Mouse (Mus musculus): ENCODE measurements around the gene Btnl2. TPM values are rescaled to one million over a fixed set of nuclear protein-coding genes. Genes with fewer than 3 reads are reported as not detected.
A peak's percentile ranks its signal among the peaks of the same experiment; 100 is the strongest.

Btnl2 gene
- polyA plus RNA-seq, 1 experiment from 2014 or later: not detected

- Histone ChIP-seq H3K4me2 (ENCODE audit: low read depth, low read length, severe bottlenecking) (no peak overlapping the region), H3K4me1 (replicated peaks; ENCODE audit: control insufficient read depth, insufficient read depth, low read length) (no peaks in the 10 kb centered on the region), H3K4me3 (ENCODE audit: low read depth, low read length) (no peak overlapping the region), H3K9ac (ENCODE audit: low read length) (no peak overlapping the region), H3K9me3 (ENCODE audit: control insufficient read depth, low read length) (no peaks in the 10 kb centered on the region), H3K36me3 (ENCODE audit: control insufficient read depth, insufficient read depth, low read length) (no peaks in the 10 kb centered on the region), H3K27me3 (ENCODE audit: control insufficient read depth, insufficient read depth, low read length) (no peaks in the 10 kb centered on the region), H3K27ac (ENCODE audit: low read depth, low read length) (no peak overlapping the region)
- ATAC-seq (replicated peaks; ENCODE audit: low FRiP score) (no peak), DNase-seq (ENCODE audit: low spot score) (peak; percentile 83)
- 40% methylated on average over 3 of the region's 3 CpGs for WGBS
Observed at GRCm38 (mm10) chr17:34313393-34313792, 41.2 kb upstream of the Btnl2 start.

DNA sequence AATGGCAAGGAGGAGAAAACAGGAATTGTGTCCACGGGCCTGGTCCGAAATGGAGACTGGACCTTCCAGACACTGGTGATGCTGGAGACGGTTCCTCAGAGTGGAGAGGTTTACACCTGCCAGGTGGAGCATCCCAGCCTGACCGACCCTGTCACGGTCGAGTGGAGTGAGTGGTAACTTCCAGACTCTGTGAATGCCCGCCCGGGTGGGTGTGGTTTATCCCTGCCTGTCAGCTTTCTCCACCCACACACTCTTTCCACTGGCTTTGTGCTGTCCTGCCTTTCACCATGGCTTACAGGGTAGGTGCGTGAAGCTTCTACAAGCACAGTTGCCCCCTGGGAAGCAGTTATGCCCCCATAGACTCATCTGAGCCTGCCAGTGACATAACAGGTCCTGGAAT, 40.3 kb upstream of the Btnl2 start:
- DNase-seq (ENCODE audit: low spot score): no peak
- no peak for ATAC-seq (replicated peaks; ENCODE audit: low FRiP score)
- 77% methylated on average over 9 of the region's 9 CpGs for WGBS
- Histone ChIP-seq H3K4me2 (ENCODE audit: low read depth, low read length, severe bottlenecking) (no peak overlapping the region), H3K27ac (ENCODE audit: low read depth, low read length) (no peak overlapping the region), H3K36me3 (ENCODE audit: control insufficient read depth, insufficient read depth, low read length) (no peaks in the 10 kb centered on the region), H3K9me3 (ENCODE audit: control insufficient read depth, low read length) (no peaks in the 10 kb centered on the region), H3K4me3 (ENCODE audit: low read depth, low read length) (no peak overlapping the region), H3K4me1 (replicated peaks; ENCODE audit: control insufficient read depth, insufficient read depth, low read length) (no peaks in the 10 kb centered on the region), H3K27me3 (ENCODE audit: control insufficient read depth, insufficient read depth, low read length) (no peaks in the 10 kb centered on the region), H3K9ac (ENCODE audit: low read length) (no peak overlapping the region)

GRCm38 (mm10) chr17:34315512-34315911, 39.1 kb upstream of the Btnl2 start:
- no peak overlapping the region for H3K27ac ChIP-seq (ENCODE audit: low read depth, low read length)
- 84% methylated on average over 1 of the region's 1 CpGs for WGBS
- ATAC-seq (replicated peaks; ENCODE audit: low FRiP score): no peak

DNA sequence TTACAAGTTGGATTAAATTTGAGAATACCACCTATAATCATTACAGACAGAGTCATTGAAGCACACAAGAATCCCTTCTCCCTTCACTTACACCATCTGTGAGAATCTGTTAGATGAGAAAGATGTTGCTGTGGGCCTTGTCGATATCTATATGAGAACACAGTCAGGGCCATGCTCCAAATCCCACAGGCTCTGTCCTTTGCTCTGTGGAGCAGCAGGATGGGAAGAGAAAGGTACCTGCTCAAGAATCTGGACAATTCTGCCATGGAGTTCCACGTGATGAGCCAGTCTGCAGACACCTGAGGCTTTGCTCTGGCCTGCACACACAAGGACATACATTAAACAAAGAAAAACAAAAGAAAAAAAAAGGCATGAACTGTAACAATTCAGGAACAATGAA, 37.9 kb upstream of the Btnl2 start:
- Histone ChIP-seq H3K36me3 (ENCODE audit: control insufficient read depth, insufficient read depth, low read length) (no peaks in the 10 kb centered on the region), H3K4me3 (ENCODE audit: low read depth, low read length) (no peak overlapping the region), H3K9me3 (ENCODE audit: control insufficient read depth, low read length) (no peaks in the 10 kb centered on the region), H3K9ac (ENCODE audit: low read length) (no peak overlapping the region), H3K4me1 (replicated peaks; ENCODE audit: control insufficient read depth, insufficient read depth, low read length) (no peaks in the 10 kb centered on the region), H3K27ac (ENCODE audit: low read depth, low read length) (no peak overlapping the region), H3K27me3 (ENCODE audit: control insufficient read depth, insufficient read depth, low read length) (no peaks in the 10 kb centered on the region), H3K4me2 (ENCODE audit: low read depth, low read length, severe bottlenecking) (no peak overlapping the region)
- DNase-seq (ENCODE audit: low spot score) (no peak), ATAC-seq (replicated peaks; ENCODE audit: low FRiP score) (no peak)
- WGBS: 66% methylated on average over 2 of the region's 2 CpGs

More at GRCm38 (mm10) chr17:34315512-34315911, 39.1 kb upstream of the Btnl2 start:
- no peak overlapping the region for H3K4me3 ChIP-seq (ENCODE audit: low read depth, low read length)
- H3K4me1 ChIP-seq (replicated peaks; ENCODE audit: control insufficient read depth, insufficient read depth, low read length): no peaks in the 10 kb centered on the region
- H3K9me3 ChIP-seq (ENCODE audit: control insufficient read depth, low read length): no peaks in the 10 kb centered on the region
- no peaks in the 10 kb centered on the region for H3K36me3 ChIP-seq (ENCODE audit: control insufficient read depth, insufficient read depth, low read length)
- no peak for DNase-seq (ENCODE audit: low spot score)
- no peak overlapping the region for H3K9ac ChIP-seq (ENCODE audit: low read length)
- no peak overlapping the region for H3K4me2 ChIP-seq (ENCODE audit: low read depth, low read length, severe bottlenecking)
- no peaks in the 10 kb centered on the region for H3K27me3 ChIP-seq (ENCODE audit: control insufficient read depth, insufficient read depth, low read length)

DNA sequence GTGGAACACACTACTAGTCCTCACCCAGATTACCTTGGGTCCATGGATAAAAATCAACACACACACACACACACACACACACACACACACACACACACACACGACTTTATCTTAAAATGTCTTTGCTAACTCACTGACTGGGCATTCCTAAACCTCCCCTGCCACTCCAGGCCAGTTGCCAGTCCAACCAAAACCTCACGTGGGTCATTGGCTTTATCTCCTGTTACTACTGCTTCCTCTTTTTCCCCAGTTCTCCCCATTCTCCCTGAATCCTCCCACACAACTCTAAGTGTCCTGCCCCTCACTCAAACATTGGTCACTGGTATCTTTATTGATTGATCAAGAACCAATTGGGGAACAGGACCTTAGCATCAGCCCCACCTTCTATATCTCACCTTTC, 37.3 kb upstream of the Btnl2 start:
- no peak overlapping the region for H3K9ac ChIP-seq (ENCODE audit: low read length)
- no peaks in the 10 kb centered on the region for H3K27me3 ChIP-seq (ENCODE audit: control insufficient read depth, insufficient read depth, low read length)
- H3K36me3 ChIP-seq (ENCODE audit: control insufficient read depth, insufficient read depth, low read length): no peaks in the 10 kb centered on the region
- H3K4me1 ChIP-seq (replicated peaks; ENCODE audit: control insufficient read depth, insufficient read depth, low read length): no peaks in the 10 kb centered on the region
- H3K9me3 ChIP-seq (ENCODE audit: control insufficient read depth, low read length): no peaks in the 10 kb centered on the region
- H3K4me2 ChIP-seq (ENCODE audit: low read depth, low read length, severe bottlenecking): no peak overlapping the region
- no peak overlapping the region for H3K27ac ChIP-seq (ENCODE audit: low read depth, low read length)
- no peak for ATAC-seq (replicated peaks; ENCODE audit: low FRiP score)
- DNase-seq (ENCODE audit: low spot score): no peak
- 48% methylated on average over 2 of the region's 2 CpGs for WGBS
- no peak overlapping the region for H3K4me3 ChIP-seq (ENCODE audit: low read depth, low read length)

DNA sequence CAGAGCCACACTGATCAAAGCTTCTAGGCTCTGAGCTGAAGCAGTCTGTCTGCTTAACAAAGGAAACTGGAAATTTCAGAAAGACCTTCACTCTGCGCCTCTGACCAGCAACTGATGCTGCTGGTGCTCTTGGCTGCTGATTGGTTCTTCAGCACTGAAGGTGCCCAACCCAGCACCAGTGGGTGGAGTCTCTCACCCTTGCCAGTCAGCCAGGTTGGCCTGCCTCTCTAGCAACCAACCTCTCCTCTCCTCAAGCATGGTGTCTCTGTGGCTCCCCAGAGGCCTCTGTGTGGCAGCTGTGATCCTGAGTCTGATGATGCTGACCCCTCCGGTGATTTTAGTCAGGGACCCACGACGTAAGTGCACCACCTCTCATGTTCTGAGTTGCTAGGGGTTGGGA, 29.2 kb upstream of the Btnl2 start, which contains the start of gene H2-Eb2:
H2-Eb2 (plus strand) TSS at position 230 of the 400 bp plus-strand sequence.
- DNase-seq (ENCODE audit: low spot score) (no peak), ATAC-seq (replicated peaks; ENCODE audit: low FRiP score) (no peak)
- Histone ChIP-seq H3K9me3 (ENCODE audit: control insufficient read depth, low read length) (no peaks in the 10 kb centered on the region), H3K36me3 (ENCODE audit: control insufficient read depth, insufficient read depth, low read length) (no peaks in the 10 kb centered on the region), H3K4me1 (replicated peaks; ENCODE audit: control insufficient read depth, insufficient read depth, low read length) (no peaks in the 10 kb centered on the region), H3K27me3 (ENCODE audit: control insufficient read depth, insufficient read depth, low read length) (no peaks in the 10 kb centered on the region), H3K27ac (ENCODE audit: low read depth, low read length) (no peak within 1 kb of the TSS), H3K4me3 (ENCODE audit: low read depth, low read length) (no peak within 1 kb of the TSS), H3K9ac (ENCODE audit: low read length) (no peak within 1 kb of the TSS), H3K4me2 (ENCODE audit: low read depth, low read length, severe bottlenecking) (no peak within 1 kb of the TSS)
- 58% methylated on average over 4 of the region's 4 CpGs for WGBS

DNA sequence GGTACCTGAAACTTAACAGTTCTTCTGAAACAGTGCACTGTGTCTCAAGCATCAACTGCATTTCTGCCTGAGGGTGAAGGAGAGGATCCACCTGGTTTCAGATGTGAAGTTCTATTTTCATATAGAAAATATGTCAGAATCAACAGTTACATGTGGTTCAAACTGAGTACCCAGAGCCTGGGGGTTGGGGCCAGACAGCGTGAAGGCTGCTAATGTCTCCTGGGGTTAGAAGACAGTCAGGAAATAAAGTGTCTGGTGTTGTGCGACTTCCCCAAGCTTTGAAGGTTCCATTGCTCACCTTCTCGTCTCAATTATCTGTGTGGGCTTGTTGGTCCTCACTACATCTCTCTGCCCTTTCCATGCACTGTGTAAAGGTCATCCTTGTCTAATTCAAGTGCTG, 28.2 kb upstream of the Btnl2 start:
- Histone ChIP-seq H3K9ac (ENCODE audit: low read length) (no peak overlapping the region), H3K9me3 (ENCODE audit: control insufficient read depth, low read length) (no peaks in the 10 kb centered on the region), H3K4me1 (replicated peaks; ENCODE audit: control insufficient read depth, insufficient read depth, low read length) (no peaks in the 10 kb centered on the region), H3K36me3 (ENCODE audit: control insufficient read depth, insufficient read depth, low read length) (no peaks in the 10 kb centered on the region), H3K27ac (ENCODE audit: low read depth, low read length) (no peak overlapping the region), H3K4me3 (ENCODE audit: low read depth, low read length) (no peak overlapping the region), H3K27me3 (ENCODE audit: control insufficient read depth, insufficient read depth, low read length) (no peaks in the 10 kb centered on the region), H3K4me2 (ENCODE audit: low read depth, low read length, severe bottlenecking) (no peak overlapping the region)
- ATAC-seq (replicated peaks; ENCODE audit: low FRiP score) (no peak), DNase-seq (ENCODE audit: low spot score) (no peak)
- WGBS: 82% methylated on average over 3 of the region's 3 CpGs

- H3K4me1 ChIP-seq (replicated peaks; ENCODE audit: control insufficient read depth, insufficient read depth, low read length): no peaks in the 10 kb centered on the region
- ATAC-seq (replicated peaks; ENCODE audit: low FRiP score) (no peak), DNase-seq (ENCODE audit: low spot score) (no peak)
- H3K4me3 ChIP-seq (ENCODE audit: low read depth, low read length): no peak overlapping the region
- H3K36me3 ChIP-seq (ENCODE audit: control insufficient read depth, insufficient read depth, low read length): no peaks in the 10 kb centered on the region
- 76% methylated on average over 2 of the region's 2 CpGs for WGBS
- no peaks in the 10 kb centered on the region for H3K27me3 ChIP-seq (ENCODE audit: control insufficient read depth, insufficient read depth, low read length)
- no peak overlapping the region for H3K27ac ChIP-seq (ENCODE audit: low read depth, low read length)
- no peak overlapping the region for H3K9ac ChIP-seq (ENCODE audit: low read length)
- no peaks in the 10 kb centered on the region for H3K9me3 ChIP-seq (ENCODE audit: control insufficient read depth, low read length)
- no peak overlapping the region for H3K4me2 ChIP-seq (ENCODE audit: low read depth, low read length, severe bottlenecking)
Observed at GRCm38 (mm10) chr17:34329807-34330206, 24.8 kb upstream of the Btnl2 start.

DNA sequence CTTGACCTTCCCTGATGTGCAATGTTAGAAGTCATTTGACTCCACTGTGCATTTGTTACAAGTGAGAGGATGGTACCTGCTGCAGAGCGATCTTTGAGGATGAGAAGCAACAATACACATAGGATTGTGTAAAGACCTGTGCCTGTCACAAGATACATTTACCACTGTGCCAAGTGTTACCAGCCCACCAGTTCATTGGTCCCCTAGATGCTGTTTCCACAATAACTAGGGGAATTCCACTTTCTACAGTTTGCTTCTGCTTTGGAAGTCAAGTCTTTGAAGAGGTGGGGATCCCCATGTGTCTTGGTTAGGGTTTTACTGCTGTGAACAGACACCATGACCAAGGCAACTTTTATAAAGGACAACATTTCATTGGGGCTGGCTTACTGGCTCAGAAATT, 23.4 kb upstream of the Btnl2 start:
- no peaks in the 10 kb centered on the region for H3K9me3 ChIP-seq (ENCODE audit: control insufficient read depth, low read length)
- H3K4me2 ChIP-seq (ENCODE audit: low read depth, low read length, severe bottlenecking): no peak overlapping the region
- no peak overlapping the region for H3K27ac ChIP-seq (ENCODE audit: low read depth, low read length)
- H3K4me1 ChIP-seq (replicated peaks; ENCODE audit: control insufficient read depth, insufficient read depth, low read length): no peaks in the 10 kb centered on the region
- H3K36me3 ChIP-seq (ENCODE audit: control insufficient read depth, insufficient read depth, low read length): no peaks in the 10 kb centered on the region
- no peak overlapping the region for H3K9ac ChIP-seq (ENCODE audit: low read length)
- H3K4me3 ChIP-seq (ENCODE audit: low read depth, low read length): no peak overlapping the region
- ATAC-seq (replicated peaks; ENCODE audit: low FRiP score) (no peak), DNase-seq (ENCODE audit: low spot score) (no peak)
- H3K27me3 ChIP-seq (ENCODE audit: control insufficient read depth, insufficient read depth, low read length): no peaks in the 10 kb centered on the region
- 89% methylated on average over 1 of the region's 1 CpGs for WGBS

Measured in forebrain, embryonic 11.5 days (tissue).